Mouse (Mus musculus) monocyte, adult 5-6 weeks (primary cell): ENCODE measurements around the gene Fam71f1. TPM values are rescaled to one million over a fixed set of nuclear protein-coding genes. Genes with fewer than 3 reads are reported as not detected.
A peak's percentile ranks its signal among the peaks of the same experiment; 100 is the strongest.

Experiments
- ATAC-seq: fragments of 153-309, 156-312 bp; replicated peaks from 2 replicates; pipeline ENCODE4 v1.8.0; 2017; ENCODE audit warnings: mild to moderate bottlenecking; ENCODE audit not compliant: low TSS enrichment, insufficient number of reproducible peaks, severe bottlenecking, poor library complexity, low FRiP score
- total RNA-seq: library from RNA; stranded (forward); fragments of 200-1000, 200-491, 200-594 nt; gene quantifications from 3 replicates; pipeline ENCODE4 v1.2.3, GENCODE M21; 2017

Gene Fam71f1
- total RNA-seq, result not detected in 3 replicates

- no peak for ATAC-seq
These were observed at the start of gene Fam71f1 for GRCm38 (mm10) chr6:29318879-29319278. TSS of gene Fam71f1 (plus strand) at chr6:29319140.

DNA sequence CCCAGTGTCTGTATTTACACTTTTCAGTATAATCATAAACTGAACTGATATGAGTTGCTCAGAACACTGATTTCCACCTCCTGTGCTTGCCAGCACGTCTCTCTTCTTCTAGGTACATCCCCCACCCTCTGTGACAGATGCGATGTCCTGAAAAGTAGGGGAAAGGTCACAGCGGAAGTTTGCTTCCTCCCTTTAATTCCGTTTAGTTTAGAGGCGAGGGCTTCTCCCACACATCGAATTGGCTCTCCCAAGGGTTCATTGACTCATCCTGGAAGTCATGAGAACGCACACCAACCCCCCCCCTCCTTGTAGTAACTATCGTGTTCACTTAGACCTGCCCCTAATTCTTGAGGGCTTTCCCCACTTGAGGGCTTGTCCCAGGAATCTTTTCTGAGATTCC, 48.0 kb upstream of the Fam71f1 start:
- ATAC-seq, result no peak

GRCm38 (mm10) chr6:29272312-29273072, 46.4 kb upstream of the Fam71f1 start, which contains the start of gene Hilpda:
TSS of gene Hilpda (plus strand) at chr6:29272488.
- peak; percentile 98 for ATAC-seq

DNA sequence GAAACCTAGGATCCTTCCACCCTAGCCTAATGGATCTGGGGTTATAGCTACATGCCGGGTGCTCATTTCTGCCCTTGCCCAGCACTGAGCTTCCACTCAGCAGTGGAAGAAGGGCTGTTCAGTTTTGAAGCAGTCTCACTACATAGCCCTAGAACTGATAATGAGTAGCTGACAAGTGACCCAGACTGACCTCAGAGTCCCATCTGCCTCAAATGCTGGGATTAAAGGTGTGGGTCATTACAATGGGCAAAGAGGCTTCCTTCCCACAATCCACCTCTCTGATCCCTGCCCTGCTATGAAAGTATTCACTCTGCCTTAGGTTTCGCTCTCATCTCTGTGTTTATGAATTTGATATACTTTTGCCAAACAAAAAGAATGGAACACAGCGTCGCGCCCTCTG, 42.2 kb upstream of the Fam71f1 start:
- ATAC-seq, result no peak

GRCm38 (mm10) chr6:29278513-29279267, 40.2 kb upstream of the Fam71f1 start:
- 0 out of 2 replicates have a peak, but pooled peaks have one; percentile 60 for ATAC-seq

DNA sequence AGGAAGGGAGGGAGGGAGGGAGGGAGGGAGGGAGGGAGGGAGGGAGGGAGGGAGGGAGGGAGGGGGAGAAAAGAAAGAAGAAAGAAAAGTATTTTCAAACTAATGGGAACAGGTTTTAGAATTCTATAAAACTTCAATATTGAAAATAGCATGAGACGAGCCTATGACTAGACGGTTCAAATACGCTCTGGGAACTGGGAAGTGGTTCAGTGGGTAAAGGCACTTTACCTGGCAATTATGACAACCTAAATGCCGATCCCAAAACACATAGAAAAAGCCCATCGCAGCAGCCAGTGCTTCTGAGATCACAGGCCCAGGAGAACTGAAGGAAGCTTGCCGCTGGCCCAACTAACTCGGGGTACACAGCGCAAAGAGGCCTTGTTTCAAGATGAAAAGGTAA, 39.6 kb upstream of the Fam71f1 start, which contains the start of gene Fam71f2:
TSS of gene Fam71f2 (plus strand) at position 301 of the 400 bp plus-strand sequence.
- ATAC-seq, result no peak

DNA sequence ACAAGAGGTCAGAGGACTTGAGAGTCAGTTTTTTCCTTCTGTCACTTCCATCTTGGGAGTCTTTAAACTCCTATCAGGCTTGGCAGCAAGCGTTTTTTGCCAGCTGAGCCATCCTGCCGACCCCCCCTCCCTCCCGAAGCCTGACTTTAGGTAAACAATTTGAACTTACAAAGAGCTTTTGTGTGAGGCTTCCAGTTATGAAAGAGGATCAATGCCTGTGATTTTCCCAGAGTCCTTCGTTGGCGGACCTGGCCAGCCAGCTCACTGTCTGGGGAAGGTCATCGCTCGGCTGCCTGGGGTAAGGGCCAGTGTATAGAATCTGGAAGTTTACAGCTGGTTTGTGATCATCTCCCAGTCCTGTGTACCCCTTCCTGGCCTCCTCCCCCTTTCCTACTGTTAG, 38.3 kb upstream of the Fam71f1 start:
- ATAC-seq, result no peak

DNA sequence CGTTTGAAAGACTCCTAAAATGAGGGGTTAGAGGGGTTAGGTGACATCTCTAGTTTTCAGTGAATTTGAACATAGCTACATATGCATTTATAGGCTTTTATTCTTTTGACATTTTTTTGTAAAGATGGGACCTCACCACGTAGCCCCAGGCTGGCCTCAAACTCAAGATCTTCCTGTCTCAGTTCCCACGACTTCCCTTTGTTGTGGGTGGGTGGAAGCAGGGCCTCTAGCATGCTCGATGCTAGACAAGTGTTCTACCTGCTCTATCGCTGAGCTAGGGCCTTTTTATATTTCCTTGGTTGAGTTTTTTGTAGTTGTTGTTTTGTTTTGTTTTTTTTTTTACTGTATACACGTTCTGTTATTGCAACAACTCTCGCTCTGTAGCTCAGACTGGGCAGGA, 32.1 kb upstream of the Fam71f1 start:
- no peak for ATAC-seq

DNA sequence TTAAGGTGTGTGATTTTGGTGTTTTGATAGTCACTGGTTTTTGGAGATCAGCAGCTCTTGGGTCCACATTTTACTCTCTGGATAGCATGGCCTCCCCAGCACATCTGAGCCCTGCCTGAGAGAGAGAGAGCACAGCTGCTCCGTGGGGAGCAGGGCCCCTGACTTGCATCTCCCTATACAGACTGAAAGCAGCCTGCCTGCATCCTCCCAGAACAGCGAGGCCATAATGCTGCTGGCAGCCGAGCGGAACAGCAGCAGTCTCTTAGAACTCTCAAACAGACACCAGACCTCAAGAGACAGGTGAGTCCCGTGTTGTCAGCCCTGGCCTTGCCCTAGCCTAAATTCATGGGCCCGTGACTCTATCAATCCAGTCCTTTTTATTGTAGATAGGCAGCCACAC, 31.5 kb upstream of the Fam71f1 start:
- ATAC-seq, result no peak

- ATAC-seq, result no peak
These were observed 31.0 kb upstream of the Fam71f1 start for GRCm38 (mm10) chr6:29287944-29288343.

DNA sequence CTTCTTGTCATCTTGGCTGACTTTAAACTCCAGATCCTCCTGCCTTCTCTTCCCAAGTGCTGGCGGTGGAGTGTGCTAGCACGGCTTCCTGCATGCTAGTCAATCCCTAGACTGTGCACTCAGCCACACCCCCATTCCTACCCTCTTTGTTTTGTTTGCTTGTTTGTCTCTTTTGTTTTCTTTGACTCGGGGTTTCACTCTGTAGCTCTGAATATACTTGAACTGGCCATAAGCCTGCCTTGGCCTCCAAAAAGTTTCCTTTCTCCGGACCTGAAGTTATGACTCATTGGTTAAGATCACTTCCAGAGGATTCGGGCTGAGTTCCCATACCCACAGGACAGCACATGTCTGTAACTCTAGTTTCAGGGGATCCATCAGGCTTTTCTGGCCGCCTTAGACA, 30.3 kb upstream of the Fam71f1 start:
- ATAC-seq, result no peak

GRCm38 (mm10) chr6:29299112-29299511, 19.8 kb upstream of the Fam71f1 start:
- ATAC-seq, result no peak

GRCm38 (mm10) chr6:29303251-29303650, 15.7 kb upstream of the Fam71f1 start:
- ATAC-seq, result no peak

DNA sequence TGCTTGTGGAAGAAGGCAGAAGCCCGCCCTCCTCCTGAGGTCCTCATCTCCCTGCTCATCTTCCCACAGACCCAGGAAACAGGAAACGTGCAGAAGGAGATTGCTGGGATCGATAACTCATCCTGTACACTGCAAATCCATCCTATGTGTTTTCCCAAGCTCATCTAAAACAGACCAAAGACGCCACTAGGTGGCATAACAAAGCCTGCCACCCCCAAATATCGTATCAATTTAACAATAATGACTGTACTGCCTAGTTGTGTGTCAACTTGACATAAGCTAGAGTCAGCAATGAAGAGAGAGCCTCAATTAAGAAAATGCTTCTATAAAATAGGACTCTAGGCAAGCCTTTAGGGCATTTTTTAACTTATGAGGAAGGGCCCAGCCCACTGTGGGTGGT, 15.2 kb upstream of the Fam71f1 start:
- ATAC-seq, result no peak

GRCm38 (mm10) chr6:29305462-29305861, 13.5 kb upstream of the Fam71f1 start:
- no peak for ATAC-seq

DNA sequence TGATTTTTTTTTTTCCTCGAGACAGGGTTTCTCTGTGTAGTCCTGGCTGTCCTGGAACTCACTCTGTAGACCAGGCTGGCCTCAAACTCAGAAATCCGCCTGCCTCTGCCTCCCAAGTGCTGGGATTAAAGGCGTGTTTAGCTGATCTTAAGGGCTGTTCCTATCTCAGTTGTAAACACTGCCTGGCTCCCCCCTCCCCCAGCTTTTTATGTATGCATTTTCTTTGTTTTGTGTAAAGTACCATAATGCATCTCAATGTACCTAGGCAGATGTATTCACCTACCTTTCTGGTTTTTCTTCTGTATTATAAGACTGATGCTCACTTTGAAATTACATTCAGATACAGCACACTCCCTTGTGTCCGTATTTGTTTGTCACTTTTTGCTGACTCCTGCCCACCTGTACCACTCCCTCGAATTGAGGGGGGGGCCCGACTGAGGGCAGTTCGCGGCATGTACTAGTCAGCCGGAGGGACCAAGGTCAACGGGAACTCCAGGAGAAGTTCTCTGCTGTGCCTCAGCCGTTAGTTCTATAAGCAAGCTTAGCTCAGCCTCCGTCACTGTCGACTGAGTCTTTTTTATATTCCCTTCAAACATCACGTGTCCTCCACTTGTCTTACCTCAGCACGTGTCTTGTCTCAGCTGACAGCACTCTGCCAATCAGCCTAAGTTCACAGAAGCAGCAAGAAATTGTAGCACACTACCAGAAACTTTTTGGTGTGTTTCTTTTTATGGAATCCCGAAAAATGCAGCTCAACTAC, 9.9 kb upstream of the Fam71f1 start:
- no peak for ATAC-seq

GRCm38 (mm10) chr6:29313690-29314202, 5.2 kb upstream of the Fam71f1 start:
- ATAC-seq, result no peak

DNA sequence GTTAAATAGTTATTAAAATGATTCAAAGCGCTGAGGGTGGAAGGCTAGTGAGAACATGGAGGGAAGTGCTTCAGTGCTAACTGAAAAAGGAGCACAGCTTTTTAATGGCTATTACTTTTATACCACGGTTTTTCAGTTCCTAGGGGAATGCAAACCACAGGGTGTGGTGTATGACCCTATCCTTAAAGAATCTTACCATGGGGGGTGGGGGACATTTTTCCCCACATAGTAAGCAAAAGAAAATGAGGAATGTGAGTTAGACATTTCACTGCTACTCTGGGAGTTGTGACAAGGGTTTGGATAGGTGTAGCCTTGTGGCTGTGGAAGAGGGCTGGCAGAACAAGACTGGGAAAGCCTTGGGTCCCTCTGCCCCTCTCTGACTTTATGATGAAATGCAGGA, 1.7 kb upstream of the Fam71f1 start:
- no peak for ATAC-seq

DNA sequence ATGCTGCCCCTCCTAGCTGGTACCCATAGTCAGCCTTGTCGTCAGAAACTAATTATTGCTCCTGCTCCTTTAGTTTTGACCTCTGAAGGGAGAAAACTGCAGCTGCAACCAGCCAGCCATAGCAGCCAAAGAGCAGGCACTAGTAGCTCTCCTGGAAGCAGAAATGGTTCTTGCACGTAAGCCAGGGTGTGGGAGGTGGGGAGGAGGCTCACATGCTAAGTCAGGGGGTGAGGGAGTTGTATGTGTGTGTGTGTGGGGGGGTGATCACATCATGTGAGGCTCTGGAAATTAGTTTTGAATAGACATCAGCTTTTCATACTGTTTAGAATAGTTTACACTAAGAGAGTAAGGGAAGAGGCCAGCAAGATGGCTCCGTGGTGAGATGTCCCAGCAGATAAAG, 999 bp upstream of the Fam71f1 start:
- no peak for ATAC-seq
